Mouse (Mus musculus): ENCODE data around the gene Pon1.

DNA sequence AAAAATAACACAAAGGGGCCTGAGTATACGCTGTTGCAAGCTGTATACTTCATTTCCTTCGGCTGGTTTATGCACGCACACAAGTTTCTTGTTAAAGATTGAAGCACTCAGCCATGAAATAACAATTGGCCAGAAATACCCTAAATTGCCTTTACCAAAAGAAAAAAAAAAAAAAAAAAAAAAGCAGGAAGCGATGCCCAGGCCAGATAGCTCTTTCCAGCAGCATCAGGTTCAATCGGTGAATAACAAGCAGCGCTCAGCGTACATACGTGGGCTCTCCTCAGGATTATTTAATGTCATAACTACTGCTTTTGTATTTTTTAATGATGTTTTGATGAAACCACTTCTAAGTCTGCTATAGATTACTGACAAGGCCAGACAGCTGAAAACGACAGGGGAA lies 28.9 kb downstream of the Pon1 start:
- TF ChIP-seq CTCF (IDR thresholded peaks at IDR 0.05) (no peak), EP300 (IDR thresholded peaks at IDR 0.05) (no peak)

All from lung, postnatal 0 days (tissue).